Mouse (Mus musculus): ENCODE data around the gene Gpr153.

Gene Gpr153

DNA sequence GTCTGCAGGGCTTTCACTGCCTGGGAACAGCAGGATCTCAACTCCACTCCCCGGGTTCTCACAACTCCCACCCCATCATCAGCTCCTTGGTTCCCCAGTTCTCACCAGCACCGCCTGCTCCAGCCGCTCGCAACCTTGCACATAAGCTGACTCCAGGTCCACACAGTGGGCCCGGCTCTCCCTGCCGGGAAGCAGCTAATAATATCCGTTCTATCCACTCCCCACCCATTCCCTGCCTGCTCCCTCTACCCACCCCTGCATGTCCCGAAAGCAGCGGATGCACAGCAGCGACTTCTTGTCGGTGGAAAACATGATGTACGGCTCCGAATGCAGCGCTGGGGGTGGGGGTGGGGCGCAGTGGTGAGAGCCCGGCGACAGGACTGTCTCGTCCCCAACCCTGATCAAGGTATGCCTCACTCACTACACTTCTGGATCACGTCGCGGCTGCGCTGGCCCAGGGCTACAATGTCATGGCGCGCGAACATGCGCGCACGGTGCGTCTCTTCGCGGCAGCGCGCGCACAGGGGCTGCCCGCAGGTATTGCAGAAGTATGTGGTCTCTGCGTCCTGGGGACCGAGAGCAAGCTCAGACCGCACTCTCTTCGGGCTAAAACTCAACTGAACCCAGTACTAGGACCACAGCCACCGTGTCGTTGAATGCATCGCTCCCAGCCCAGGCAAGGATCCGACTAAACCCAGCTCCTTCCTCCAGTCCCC is 41.6 kb downstream of the Gpr153 start:
- in situ Hi-C loops (cut with MboI, MseI) = no loop called here

DNA sequence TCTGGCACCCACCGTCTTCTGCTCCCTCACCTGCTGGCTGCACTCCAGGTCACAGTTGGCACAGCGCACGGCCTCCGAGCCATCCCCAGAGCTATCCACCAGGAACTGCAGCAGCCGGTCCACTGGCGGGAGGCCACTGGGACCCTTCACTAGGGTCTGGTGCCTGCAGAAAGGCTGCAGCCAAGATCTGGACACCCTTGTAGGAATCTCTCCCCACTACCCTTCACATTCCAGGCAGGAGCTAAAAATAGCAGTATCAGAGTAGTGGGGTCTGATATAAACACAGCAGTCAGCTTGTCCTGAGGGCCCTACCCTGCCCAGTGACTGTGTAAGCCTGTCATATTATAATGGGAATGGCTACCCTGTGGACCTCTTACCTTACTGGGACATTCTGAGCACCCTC is 43.6 kb downstream of the Gpr153 start:
- in situ Hi-C loops (cut with MboI, MseI) = no loop called here

DNA sequence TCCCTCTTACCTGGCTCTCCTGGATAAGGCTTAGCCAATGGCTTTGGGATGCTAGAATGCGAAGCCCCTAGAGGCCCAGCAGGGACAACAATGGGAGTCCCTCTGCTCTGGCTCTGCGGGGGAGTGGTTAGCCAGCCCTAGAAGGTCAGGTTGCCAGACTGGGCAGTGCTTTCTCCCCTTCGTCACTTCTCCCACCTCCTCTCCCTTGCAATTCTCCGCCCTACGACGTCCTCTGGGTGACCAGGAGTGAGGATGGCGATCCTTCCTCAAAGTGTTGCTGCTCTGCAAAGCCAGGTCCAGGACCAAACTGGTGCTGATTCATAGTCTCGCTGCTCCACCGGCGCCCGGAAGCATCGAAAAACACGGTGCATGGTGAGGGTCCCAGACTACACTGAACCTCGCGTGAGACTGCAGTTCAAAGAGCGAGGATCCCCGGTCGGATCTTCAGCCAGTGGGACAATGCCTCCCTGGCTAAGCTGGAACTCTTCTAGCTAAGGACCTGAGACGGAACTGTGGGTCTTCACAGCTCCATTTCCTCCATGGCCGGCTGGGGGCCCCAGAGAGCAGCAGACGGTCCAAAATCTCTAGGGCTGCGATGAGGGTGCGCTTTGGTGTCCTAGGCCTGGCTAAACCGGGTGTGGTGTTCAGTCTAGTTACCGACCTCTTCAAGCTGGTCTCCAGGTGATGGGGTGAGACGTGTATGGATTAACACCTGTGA is 44.6 kb downstream of the Gpr153 start, which contains the start of gene Rnf207:
TSS of gene Rnf207 (minus strand) at position 477 of the 718 bp plus-strand sequence.
- in situ Hi-C loops (cut with MboI, MseI) = no loop called here

DNA sequence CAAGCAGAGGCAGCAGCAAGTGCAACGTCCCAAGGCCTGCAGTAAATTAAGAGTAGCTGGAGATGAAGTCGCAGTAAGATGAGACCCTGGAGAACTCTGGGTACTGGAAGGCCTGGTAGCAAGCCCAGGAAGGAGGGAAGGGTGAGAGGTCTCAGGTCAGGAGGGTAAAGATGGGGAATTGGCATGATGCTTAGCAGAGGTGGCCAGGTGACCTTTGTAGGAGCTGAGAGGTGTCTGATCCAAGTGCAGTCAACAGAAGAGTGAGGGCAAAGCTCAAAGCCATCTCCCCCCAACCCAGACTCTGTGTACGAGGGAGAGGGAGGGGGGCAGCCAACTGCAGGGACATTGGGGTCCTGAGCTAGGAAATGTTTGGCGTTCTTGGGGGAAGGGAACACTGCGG is 47.4 kb downstream of the Gpr153 start:
- in situ Hi-C loops (cut with MboI, MseI) = no loop called here

DNA sequence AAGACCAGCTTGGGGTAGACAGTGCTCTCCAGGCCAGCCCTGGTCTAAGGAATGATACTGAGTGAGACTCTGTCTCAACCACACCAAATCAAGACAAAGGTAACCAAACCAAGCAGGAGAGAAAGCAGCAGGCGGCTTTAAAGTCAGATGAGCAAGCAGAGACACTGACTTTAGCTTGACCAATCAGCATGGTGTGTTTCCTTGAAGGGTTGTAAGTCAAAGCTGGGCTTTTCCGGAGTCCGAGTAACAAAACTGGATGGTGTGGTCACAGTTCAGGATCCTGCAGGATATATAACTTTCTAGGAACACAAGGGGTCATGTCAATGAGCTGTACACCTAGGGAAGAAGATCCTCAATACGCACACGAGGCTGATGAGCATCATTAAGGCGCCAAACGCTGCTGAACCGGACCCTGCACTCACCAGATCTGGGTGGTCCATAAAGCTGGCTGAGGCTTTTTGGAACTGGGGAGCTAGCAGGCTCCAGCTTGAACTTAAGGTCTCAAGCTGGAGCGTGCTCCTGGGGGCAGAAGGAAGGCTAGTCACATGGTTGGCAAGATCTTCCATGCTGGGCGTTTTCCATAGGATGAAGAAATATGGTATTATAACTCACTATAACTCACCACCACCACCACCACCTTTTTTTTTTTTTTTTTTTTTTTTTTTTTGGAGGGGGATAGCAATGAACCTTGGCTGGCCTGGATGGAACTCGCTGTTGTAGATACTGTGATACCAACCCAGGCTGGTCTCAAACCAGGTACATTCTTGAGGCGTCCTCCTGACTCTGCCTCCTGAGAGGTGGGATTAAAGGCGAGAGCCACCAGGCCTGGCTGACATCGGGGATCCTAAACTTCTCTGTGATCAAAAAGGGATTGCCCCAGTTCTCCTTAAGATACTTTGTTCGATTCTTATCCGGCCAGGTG is 50.9 kb downstream of the Gpr153 start:
- in situ Hi-C loops (cut with MboI, MseI) = no loop called here

DNA sequence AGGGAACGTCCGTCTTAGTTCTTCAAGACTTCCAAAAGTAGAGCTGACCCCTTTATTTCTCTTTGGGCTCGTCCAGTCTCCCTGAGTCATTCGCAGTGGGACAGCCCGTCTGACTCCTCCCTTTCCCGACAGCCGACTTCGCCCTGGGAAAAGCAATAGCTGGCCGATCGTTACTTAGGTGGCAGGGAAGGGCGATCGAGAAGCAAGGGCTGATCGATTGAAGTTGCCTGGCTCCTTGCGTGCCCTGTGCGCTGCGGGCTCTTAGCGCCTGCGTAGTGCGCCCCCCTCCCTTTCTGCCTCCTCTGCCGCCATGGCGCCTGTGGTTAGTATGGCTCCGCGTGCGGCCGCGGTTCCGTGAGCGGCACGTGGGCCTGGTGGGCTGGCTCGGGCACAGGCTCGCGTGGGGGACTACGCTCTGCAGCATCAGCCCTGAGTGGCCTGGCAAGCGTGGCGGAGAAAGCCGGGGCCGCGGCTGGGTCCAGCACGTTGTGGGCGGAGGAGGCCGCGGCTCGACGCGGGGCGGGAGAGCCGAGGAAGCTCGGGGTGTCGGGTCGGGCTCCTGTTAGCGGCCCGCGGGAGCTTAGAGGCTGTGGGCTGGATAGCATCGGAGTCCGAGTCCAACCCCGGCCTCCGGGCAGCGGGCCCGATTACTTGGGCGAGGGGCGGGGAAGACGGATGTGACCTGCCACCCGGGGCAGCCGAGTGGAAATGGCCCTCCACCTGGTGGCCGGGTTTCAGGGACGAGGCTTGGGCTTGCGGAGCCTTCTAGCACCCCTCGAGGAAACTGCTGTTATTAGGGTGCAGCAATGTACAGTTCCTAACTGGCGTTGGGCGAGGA is 51.8 kb downstream of the Gpr153 start, which contains the start of gene Rpl22:
TSS of gene Rpl22 (plus strand) at position 169 of the 838 bp plus-strand sequence.
- in situ Hi-C loops (cut with MboI, MseI) = no loop called here

DNA sequence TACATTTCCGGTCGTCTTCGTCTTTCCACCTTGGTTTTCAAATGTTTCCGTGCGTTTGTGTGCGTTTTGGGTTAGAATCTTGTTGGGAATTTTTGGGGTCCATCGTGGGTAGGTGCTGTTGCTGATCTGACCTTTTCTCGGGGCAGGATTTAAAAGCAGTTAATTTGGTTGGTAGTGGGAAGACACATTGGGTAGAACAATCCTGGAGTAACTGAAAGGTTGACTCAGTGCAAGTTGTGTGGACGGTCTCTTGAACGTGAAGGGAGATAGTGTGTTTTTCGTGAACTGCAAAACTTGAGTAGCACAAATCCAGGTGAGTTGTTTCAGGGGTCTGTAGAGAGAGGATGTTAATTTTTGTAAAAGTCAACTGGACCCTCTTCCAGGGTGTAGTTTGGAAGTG is 52.5 kb downstream of the Gpr153 start:
- in situ Hi-C loops (cut with MboI, MseI) = no loop called here

DNA sequence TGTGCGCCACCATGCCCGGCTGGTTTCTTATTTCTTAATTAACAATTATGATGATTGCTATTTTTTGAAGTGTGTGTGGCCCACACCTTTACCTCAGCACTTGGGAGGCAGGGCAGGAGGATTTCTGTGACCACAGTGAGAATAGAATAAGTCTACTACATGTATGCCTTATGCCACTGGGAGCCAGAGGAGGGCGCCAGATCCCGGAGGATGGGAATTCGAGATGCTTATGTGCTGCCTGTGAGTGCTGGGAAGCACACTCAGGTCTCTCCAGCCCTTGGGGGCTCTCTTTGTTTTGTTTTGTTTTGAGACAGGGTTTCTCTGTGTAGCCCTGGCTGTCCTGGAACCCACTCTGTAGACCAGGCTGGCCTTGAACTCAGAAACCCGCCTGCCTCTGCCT is 54.7 kb downstream of the Gpr153 start:
- in situ Hi-C loops (cut with MboI, MseI) = no loop called here

DNA sequence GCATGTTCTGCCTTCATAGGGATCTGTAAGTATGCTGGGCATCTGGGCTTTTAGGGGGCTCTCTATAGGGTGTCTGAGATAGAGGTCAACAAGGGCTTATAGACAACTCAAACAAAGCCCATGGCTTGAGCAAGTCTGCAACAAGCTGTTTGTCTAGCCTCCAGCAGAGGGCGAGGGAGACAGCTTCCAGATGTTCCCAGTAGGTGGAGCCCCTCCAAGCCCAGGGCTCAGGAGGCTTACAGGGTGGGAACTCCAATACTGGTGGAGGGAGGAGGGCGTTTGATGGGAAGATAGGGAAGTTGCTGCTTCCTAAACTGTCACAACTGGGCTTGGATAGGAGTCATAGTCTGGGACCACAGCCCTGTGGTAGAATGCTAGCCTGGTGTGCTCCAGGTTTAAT is 58.9 kb downstream of the Gpr153 start:
- in situ Hi-C loops (cut with MboI, MseI) = no loop called here

DNA sequence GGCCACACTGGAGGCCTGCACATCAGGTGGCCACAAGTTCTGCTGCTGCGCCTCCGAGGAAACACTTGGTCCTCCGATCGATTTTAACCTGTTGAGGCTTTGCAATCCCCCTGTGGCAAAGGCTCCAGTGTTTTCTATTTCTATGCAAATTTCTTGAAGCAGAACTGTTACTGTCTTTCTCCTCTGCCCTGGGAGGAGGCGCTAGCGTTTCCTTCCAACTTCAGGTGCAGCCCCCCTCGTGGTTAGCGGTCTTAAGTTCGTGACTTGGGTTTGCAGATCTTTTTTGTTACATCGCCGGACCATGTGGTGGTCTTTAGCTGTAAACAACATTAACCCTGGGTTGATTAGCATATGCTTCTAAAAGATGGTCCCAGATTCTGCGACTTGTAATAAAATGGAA is 59.6 kb downstream of the Gpr153 start:
- in situ Hi-C loops (cut with MboI, MseI) = no loop called here
